Mouse (Mus musculus) MEL (cell line): ENCODE results near the gene Extl1.

Source experiments
- CHD2 ChIP-seq: IDR thresholded peaks from 2 replicates; pipeline ENCODE4 v1.6.1; 2011; ENCODE audit warnings: low read length, improper control_type of control experiment
- CTCF ChIP-seq, 3 experiments: IDR thresholded peaks in 2 of 3; conservative IDR thresholded peaks in 1 of 3; 2 replicates each; pipeline ENCODE4 v1.5.1; 2011 to 2012; ENCODE audit warnings: low read length in 3 of 3, low read depth in 2 of 3, mild to moderate bottlenecking in 2 of 3, improper control_type of control experiment in 1 of 3, inconsistent platforms in 1 of 3, mixed read lengths in 1 of 3, moderate library complexity in 1 of 3; ENCODE audit not compliant: control insufficient read depth in 1 of 3, insufficient read depth in 1 of 3, poor library complexity in 1 of 3, severe bottlenecking in 1 of 3
- E2F4 ChIP-seq: IDR thresholded peaks from 2 replicates; pipeline ENCODE4 v1.6.1; 2011; ENCODE audit warnings: low read depth, low read length, improper control_type of control experiment, borderline replicate concordance
- ETS1 ChIP-seq: IDR thresholded peaks from 2 replicates; pipeline ENCODE4 v1.6.1; 2012; ENCODE audit warnings: low read depth, mild to moderate bottlenecking, inconsistent platforms, low read length, improper control_type of control experiment, moderate library complexity
- JUND ChIP-seq: IDR thresholded peaks from 2 replicates; pipeline ENCODE4 v1.6.1; 2011; ENCODE audit warnings: low read depth, mild to moderate bottlenecking, improper control_type of control experiment, low read length
- POLR2A ChIP-seq, 2 experiments: IDR thresholded peaks; 2 replicates each; pipeline ENCODE4 v1.6.1; 2011 to 2012; ENCODE audit warnings: low read length in 2 of 2, mild to moderate bottlenecking in 2 of 2, control low read depth in 1 of 2, improper control_type of control experiment in 1 of 2, low read depth in 1 of 2, moderate library complexity in 1 of 2; ENCODE audit not compliant: control insufficient read depth in 1 of 2, insufficient read depth in 1 of 2, poor library complexity in 1 of 2
- POLR2AphosphoS2 ChIP-seq: IDR thresholded peaks from 2 replicates; pipeline ENCODE4 v1.6.1; 2011; ENCODE audit warnings: low read length, improper control_type of control experiment

DNA sequence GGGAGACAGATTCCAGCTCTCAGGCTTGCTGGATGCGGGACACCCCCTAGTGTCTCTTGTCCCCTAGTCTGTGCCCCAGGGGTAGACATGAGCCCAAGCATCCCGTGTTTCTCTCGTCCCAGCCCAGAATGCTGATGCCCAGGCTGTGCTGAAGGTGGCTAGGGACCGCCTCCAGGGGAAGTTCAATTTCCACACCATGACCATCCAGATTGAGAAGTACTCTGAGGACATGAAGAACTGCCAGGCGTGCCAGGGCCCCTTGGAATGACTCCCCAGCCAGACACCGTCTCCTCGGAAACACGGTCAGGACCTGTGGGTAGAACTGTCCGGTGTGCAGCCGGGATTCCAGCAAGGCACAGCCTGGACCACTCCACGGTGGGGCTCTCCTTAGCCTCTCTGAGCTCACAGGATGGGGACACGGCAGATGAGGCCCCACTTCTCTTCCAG is 31.4 kb downstream of the Extl1 start:
- TF ChIP-seq POLR2A (IDR thresholded peaks at IDR 0.05; ENCODE audit: control insufficient read depth in 1 of 2, insufficient read depth in 1 of 2, low read depth in 1 of 2, low read length in 2 of 2, poor library complexity in 1 of 2) (no peak), JUND (no peak), ETS1 (no peak), CHD2 (no peak), CTCF (IDR thresholded peaks at IDR 0.05 in 2 of 3, conservative IDR thresholded peaks at IDR 0.05 in 1 of 3; ENCODE audit: control insufficient read depth in 1 of 3, insufficient read depth in 1 of 3, low read depth in 2 of 3, low read length in 3 of 3, poor library complexity in 1 of 3, severe bottlenecking in 1 of 3) (no peak), E2F4 (no peak), POLR2AphosphoS2 (no peak)
